Mouse (Mus musculus) left cerebral cortex, adult 8-10 months (tissue): Measurements from ENCODE around the gene Nit1. TPM values are rescaled to one million over a fixed set of nuclear protein-coding genes. Genes with fewer than 3 reads are reported as not detected.

ENCODE experiments used
- DNase-seq, 2 experiments: peaks; one replicate each; pipeline ENCODE4 v3.0.0; 2022; ENCODE audit warnings: low spot score in 2 of 2
- total RNA-seq, 4 experiments: library from RNA; stranded (reverse); gene quantifications; 2 replicates each; pipeline ENCODE4 v1.2.4; 2022

The Nit1 gene
- total RNA-seq, 4 experiments from 2014 or later, result 35.8 to 48.8 (median 43.5) TPM

GRCm38 (mm10) chr1:171294298-171295062 lies 51.0 kb downstream of the Nit1 start, which contains the start of gene Ufc1:
TSS of gene Ufc1 (minus strand) at chr1:171295024.
- DNase-seq, result peak; percentile 80 to 84

- DNase-seq, result no peak
Measured at GRCm38 (mm10) chr1:171293906-171294297, 51.5 kb downstream of the Nit1 start.

- no peak for DNase-seq
Measured at GRCm38 (mm10) chr1:171293351-171293750, 52.1 kb downstream of the Nit1 start.

- no peak for DNase-seq
Measured at GRCm38 (mm10) chr1:171288328-171288727, 57.1 kb downstream of the Nit1 start.

Other genes with a start within 250 kb of the Nit1 start
- 1 to 10 TPM; 1.0 to 1.8 (median 1.2) TPM for gene Cfap126, start 231.7 kb downstream of the Nit1 start, total RNA-seq
- gene Sdhc, start 195.0 kb downstream of the Nit1 start, total RNA-seq, result 100 to 1,000 TPM; 196 to 228 (median 209) TPM
- gene Mpz, start 194.9 kb downstream of the Nit1 start, total RNA-seq, result under 1 TPM; 0.30 to 0.53 (median 0.35) TPM
- gene Pcp4l1, start 149.4 kb downstream of the Nit1 start, total RNA-seq, result 100 to 1,000 TPM; 165 to 185 (median 176) TPM
- gene Nr1i3, start 131.7 kb downstream of the Nit1 start, total RNA-seq, result under 1 TPM; 0.14 to 0.55 (median 0.31) TPM
- gene Tomm40l, start 123.1 kb downstream of the Nit1 start, total RNA-seq, result 10 to 100 TPM; 70.2 to 87.9 (median 76.7) TPM
- gene Apoa2, start 120.6 kb downstream of the Nit1 start, total RNA-seq, result 1 to 10 TPM; 1.7 to 2.8 (median 2.6) TPM
- 10 to 100 TPM in 3 of 4 experiments, 1 to 10 TPM in 1; 9.1 to 63.9 (median 28.2) TPM for gene Fcer1g, start 111.3 kb downstream of the Nit1 start, total RNA-seq
- 10 to 100 TPM; 13.0 to 14.1 (median 13.3) TPM for gene Adamts4, start 95.2 kb downstream of the Nit1 start, total RNA-seq
- gene Ndufs2, start 94.3 kb downstream of the Nit1 start, total RNA-seq, result 100 to 1,000 TPM; 285 to 306 (median 298) TPM
- gene B4galt3, start 75.3 kb downstream of the Nit1 start, total RNA-seq, result 10 to 100 TPM; 60.7 to 69.2 (median 63.4) TPM
- 10 to 100 TPM; 29.1 to 35.0 (median 30.4) TPM for gene Ppox, start 64.5 kb downstream of the Nit1 start, total RNA-seq
- 10 to 100 TPM; 46.5 to 56.3 (median 50.5) TPM for gene Usp21, start 57.7 kb downstream of the Nit1 start, total RNA-seq
- 100 to 1,000 TPM; 103 to 116 (median 110) TPM for gene Ufc1, start 50.6 kb downstream of the Nit1 start, total RNA-seq
- gene Dedd, start 16.5 kb downstream of the Nit1 start, total RNA-seq, result 10 to 100 TPM; 35.0 to 39.7 (median 37.4) TPM
- gene Pfdn2, start within 50 bp of the Nit1 start, total RNA-seq, result 100 to 1,000 TPM; 107 to 204 (median 164) TPM
- 10 to 100 TPM in 3 of 4 experiments, 1 to 10 TPM in 1; 10.0 to 12.8 (median 12.4) TPM for gene Klhdc9, start 15.2 kb upstream of the Nit1 start, total RNA-seq
- 1 to 10 TPM; 4.3 to 4.9 (median 4.6) TPM for gene Nectin4, start 24.5 kb upstream of the Nit1 start, total RNA-seq
- 1 to 10 TPM; 2.1 to 5.5 (median 3.0) TPM for gene Arhgap30, start 43.3 kb upstream of the Nit1 start, total RNA-seq
- gene Usf1, start 65.7 kb upstream of the Nit1 start, total RNA-seq, result 100 to 1,000 TPM in 1 of 4 experiments, 10 to 100 TPM in 3; 89.5 to 102 (median 96.9) TPM
- gene Tstd1, start 73.2 kb upstream of the Nit1 start, total RNA-seq, result 1 to 10 TPM; 1.5 to 3.2 (median 2.4) TPM
- 10 to 100 TPM in 2 of 4 experiments, 1 to 10 TPM in 2; 7.7 to 10.3 (median 9.1) TPM for gene F11r, start 91.9 kb upstream of the Nit1 start, total RNA-seq
- 1 to 10 TPM; 4.2 to 6.5 (median 4.6) TPM for gene Alyref2, start 157.8 kb upstream of the Nit1 start, total RNA-seq
- not detected for gene Itln1, start 189.6 kb upstream of the Nit1 start, total RNA-seq
- under 1 TPM; 0.13 to 0.93 (median 0.41) TPM for gene Cd244a, start 213.5 kb upstream of the Nit1 start, total RNA-seq